Mouse (Mus musculus) bone marrow macrophage, adult 2 months (primary cell): Measurements from ENCODE around the gene Exoc4.

ENCODE experiments used
- CTCF ChIP-seq: IDR thresholded peaks from 2 replicates; pipeline ENCODE4 v1.5.1; 2012; ENCODE audit warnings: low read depth, mild to moderate bottlenecking, low read length, moderate library complexity
- POLR2A ChIP-seq: IDR thresholded peaks from 2 replicates; pipeline ENCODE4 v1.6.1; 2012; ENCODE audit warnings: mild to moderate bottlenecking, low read depth, low read length, borderline replicate concordance

DNA sequence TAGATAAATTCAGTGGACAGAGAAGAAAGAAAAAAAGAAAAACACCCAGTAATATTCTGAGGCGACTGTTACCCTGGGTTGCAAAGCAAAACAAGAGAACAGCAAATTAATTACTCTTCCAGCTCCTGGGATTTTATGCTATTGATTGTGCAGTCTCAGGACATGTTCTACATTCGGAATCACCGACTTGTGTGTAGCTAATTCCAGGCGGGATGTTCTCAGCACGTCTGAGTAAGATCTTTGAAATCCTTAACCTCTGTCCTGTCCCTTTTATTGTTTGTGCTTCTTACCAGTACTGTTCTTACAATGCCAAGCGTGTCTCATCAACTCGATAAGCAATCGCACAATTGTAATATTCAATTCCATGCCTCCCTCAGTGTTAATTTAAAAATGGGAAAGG, 664.6 kb downstream of the Exoc4 start:
- no peak for TF ChIP-seq POLR2A
- TF ChIP-seq CTCF, result no peak
